Mouse (Mus musculus) thymus, postnatal 36 days (tissue): ENCODE data around the gene Rundc1.
A peak's percentile ranks its signal among the peaks of the same experiment; 100 is the strongest.
"Not testable (repeated sequence)": the region's sequence is repeated elsewhere in the genome, so short reads cannot be mapped to it uniquely, and the experiment has no call there.

Source experiments
- DNase-seq, 2 experiments: peaks; one replicate each; pipeline ENCODE4 v3.0.0; 2022; ENCODE audit warnings: mixed read lengths in 2 of 2

Rundc1 gene

DNA sequence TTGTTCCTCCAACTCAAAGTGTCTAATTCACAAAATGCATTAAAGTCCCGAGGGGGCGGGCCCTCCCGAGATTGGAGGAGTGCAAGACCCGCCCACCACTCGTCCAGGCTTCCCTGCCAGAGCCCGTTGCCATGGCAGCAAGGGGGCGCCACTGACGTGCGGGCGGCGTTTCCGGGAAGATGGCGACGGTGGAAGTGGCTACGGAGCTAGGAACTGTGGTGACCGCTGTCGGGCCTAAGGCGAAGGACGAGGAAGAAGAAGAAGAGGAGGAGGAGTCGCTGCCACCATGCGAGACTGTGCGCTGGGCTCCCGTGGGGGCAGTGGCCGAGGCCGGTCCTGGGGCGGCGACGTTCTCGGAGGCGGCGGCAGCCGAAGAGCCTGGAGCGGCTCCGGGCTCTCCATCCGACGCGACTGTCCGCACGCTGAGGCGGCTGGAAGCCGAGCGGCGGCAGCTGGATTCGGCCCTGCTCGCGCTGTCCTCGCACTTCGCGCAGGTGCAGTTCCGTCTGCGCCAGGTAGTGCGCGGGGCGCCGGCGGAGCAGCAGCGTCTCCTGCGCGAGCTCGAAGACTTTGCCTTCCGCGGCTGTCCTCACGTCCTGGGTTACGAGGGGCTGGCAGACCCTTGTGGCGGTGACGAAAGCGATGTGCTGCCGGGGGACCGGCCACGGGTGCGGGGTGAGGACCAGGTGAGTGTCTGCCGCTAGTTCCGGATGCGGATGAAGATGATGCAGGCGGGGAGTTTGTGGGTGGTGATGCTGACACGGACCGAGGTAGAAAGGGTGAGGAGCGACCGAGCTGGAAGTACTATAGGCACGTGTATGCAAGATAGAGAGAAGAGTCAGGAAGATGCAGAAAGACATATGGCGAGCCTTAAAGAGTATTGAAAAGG lies at the start of gene Rundc1, which contains the start of gene Ptges3l:
Rundc1 (plus strand) TSS at position 161 of the 889 bp plus-strand sequence.
Ptges3l (minus strand) TSS at position 409 of the 889 bp plus-strand sequence.
- DNase-seq = peak; percentile 98

DNA sequence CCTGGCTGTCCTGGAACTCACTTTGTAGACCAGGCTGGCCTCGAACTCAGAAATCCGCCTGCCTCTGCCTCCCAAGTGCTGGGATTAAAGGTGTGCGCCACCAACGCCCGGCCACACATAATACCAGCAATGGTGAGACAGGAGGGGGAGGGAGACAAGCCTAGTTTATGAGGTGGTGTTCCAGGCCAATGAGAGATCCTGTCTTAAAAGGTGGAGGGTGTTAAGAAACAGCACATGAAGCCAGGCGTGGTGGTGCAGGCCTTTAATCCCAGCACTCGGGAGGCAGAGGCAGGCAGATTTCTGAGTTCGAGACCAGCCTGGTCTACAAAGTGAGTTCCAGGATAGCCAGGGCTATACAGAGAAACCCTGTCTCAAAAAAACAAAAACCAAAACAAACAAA lies 46.7 kb upstream of the Rundc1 start:
- not testable (repeated sequence) for DNase-seq

DNA sequence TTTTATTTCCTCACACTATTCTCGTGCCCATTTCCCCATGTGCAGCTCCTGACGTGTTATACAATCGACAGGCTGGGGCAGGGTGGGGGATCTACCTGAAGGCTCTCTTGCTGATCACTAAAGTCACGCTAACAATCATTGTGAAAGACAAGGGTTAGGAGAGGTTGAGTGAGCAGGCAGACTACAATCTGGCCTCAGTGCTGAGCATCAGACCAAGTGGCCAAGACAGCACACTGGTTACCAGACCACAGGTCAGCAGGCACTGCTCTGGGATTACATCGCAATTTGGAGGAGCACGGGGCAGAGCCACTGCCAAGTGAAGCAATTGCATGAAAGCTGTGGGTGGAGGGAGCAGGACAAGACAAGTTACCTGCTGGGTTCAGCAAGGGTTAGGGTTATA lies 46.0 kb upstream of the Rundc1 start:
- no peak for DNase-seq

DNA sequence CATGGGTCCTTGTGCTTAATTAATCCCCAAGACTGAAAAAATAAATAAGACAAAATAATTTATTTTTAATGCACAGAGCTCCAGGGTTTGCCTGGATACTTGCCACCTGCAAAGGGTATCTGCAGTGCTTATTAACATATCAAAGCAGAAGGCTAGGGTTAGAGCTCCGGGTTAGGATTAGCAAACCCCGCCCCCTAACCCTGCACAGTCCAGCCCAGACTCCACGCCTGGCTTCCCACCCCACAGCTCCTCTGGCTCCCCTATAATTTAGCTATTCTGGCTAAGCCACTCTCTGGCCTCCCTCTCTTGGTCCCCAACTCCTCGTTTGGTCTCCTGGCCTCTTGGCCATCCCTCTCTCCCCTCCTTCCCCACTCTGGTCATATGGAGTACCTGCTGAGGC lies 43.1 kb upstream of the Rundc1 start:
- no peak for DNase-seq

DNA sequence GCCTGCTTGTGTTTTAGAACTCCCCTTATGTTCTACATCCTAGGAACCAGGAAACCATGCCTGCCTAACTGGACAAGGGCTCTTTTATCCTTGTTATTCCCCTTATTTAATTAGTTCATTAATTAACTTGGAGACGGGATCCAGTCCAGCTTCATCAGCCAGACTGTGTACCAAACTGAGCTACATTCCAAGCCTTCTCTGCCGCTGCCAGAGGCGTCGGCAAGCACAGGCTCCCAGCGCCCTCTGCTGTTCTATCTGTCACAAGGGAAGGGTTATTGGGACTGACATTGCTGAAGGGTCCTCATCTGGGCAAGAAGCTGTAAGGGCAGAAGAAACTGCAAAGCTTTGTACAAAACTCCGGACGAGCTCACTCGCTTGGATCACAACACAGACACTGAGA lies 29.8 kb upstream of the Rundc1 start:
- DNase-seq = peak; percentile 59 to 60

DNA sequence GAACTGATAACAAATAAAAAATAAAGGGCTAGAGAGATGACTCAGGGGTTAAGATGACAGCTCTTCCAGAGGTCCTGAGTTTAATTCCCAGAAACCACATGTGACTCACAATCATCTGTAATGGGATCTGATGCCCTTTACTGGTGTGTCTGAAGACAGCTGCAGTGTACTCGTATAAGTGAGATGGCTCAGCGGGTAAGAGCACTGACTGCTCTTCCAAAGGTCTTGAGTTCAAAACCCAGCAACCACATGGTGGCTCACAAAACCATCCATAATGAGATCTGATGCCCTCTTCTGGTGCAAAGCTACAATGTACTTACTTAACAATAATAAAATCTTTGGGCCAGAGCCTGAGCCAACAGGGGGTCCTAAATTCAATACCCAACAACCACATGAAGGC lies 9.6 kb upstream of the Rundc1 start:
- DNase-seq = no peak

DNA sequence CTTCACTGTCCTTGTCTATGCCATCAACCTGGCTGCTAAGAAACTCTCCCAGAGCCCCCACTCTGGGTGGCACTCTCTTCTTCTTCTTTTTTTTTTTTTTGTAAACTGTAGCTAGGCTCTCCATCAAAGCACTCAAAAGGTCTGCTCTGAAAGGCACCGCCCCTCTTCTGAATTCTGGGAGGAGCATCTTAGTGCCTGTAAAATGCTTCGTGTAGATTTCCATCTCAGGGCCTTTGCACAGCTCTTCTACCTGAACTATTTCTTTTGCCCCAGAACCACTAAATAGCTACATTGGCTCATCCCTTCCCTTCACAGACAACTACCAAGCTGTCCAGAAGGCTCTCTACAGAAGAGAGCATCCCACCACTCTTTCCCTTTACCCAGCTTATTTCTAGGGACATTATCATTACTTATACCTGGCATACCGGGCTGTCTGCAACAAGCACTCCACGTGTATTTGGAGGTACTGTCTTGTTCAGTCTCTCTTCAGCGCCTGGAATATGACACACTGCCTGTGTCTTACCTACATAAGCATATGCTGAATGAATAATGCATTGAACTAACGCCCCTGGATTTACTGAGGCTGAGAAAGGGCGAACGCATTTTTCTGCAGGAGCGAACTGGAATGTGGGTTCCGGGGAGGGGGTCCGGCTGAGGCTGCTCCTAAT lies 8.3 kb upstream of the Rundc1 start:
- no peak for DNase-seq

DNA sequence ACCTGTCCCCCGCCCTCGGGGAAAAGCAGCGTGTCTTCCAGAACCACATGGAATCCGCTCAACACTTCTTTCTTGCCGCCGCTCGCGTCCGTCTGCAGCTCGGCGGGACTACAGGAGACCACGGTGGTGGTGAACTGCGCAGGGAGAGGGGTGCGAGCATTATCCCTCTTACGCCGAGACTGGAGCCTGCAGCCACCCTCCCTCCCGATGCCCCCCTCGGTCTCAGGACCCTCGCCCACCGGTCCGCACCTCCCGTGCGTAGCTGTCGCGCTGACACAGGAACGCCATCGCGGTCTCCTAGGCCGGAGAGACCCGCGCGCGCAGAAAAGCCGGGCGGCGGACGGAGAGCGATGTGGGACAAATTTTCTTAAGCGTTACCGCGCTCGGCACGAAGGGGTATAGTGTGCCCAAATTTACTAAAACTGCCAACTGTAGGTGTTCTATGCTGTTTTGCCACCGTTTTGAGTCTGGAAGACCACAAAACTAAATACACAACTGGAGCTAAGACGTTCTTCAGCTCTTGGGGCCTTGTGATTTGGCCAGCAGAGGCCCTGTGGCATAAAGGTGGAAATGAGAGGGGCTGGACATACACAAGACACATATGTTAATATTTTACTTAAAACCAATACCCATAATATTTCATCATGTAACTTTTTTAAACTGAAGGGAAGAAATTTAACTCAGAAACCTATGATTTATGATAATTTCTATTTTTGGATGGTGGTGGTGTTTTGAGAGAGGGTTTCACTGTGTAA lies 7.6 kb upstream of the Rundc1 start, which contains the start of gene Aarsd1:
Aarsd1 (minus strand) TSS at position 515 of the 755 bp plus-strand sequence.
- peak; percentile 89 to 91 for DNase-seq

DNA sequence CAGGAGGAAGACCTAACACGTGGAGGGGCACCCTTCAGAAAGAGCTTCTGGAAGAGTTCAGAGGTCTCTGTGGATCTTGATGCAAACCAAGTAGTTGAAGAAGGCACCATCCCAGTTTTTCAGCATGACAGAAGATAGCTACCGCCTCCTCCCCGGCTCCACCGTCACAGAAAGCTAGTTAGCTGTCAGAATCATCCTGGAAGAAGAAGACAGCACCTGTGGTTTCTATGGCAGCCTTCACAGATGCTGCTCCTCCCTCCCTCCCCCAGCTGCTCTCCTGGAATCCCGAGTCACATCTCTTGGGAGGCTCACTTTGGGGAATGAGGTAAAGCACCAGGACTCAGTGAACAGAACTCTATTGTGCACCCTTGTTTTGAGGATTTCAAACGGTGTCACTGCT lies 5.9 kb upstream of the Rundc1 start:
- no peak for DNase-seq

DNA sequence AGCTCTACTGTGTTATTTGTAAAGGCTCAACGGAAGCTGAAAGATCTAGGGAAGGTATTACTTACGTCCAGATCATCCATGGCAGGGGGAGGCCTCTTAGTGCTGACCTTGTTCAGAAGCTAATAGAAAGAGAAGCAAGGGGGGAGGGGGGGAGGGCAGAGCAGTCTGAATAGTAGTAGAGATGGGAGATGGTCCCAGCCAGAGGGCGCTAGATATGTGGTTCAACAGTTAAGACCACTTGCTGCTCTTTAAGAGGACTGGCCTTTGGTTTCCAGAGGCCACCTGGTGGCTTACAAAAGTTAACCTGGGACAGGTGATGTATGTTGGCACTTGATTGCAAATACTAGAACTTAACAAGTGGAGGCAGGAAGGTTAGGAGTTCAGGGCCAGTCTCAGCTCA lies 5.3 kb upstream of the Rundc1 start:
- DNase-seq = no peak

DNA sequence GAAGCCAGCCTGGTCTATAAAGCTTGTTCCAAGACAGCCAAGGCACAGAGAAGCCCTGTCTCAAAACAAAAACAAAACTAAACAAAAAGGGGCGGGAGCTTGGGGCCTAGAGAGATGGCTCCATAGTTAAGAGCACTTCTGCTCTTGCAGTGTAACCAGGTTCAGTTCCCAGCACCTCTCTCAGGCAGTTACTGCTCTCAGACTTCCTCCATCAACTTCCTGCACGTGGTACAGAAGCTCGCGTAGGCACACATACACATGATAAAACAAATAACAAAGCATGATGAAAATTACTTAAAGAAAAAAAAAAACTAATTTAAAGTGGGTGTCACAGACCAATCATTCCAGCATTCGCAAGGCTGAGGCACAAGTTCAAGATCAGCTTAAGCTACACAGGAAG lies 4.7 kb upstream of the Rundc1 start:
- DNase-seq = no peak

DNA sequence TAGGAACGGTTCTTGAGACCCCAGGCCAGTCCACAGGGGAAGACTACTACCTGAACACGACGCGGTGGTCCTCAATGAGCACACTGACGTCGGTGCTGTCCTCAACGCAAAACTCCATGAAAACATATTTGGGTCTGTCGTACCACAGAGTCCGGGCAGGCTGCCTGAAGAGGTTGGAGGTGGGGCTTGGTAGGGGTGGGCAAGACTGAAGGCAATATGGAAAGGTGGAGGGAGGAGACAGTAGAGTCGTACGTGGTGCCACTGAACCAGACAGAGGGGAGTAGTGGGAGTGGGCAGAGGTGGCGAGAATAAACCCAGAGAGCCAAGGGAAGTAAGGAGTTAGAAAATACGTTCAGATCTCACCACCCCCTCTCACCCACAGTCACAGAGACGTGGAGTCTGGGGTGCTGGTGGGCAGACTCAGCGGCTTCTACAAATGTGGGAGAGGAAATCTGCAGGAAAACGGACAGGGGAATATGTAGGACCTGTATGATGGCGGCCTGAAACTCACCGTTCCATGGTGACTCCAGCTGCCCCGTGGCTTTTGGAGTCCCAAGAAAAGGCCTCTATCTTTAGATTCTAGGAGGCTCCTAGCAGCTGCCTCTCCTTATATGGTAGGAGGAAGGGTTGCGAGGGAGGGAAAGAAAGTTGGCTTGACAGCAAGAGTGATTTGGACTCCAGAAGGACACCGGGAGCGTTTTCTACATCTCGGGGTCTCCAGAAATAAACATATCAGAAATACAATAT lies 607 bp upstream of the Rundc1 start, which contains the start of gene Gm27029:
Gm27029 (minus strand) TSS at position 692 of the 747 bp plus-strand sequence.
- no peak for DNase-seq

DNA sequence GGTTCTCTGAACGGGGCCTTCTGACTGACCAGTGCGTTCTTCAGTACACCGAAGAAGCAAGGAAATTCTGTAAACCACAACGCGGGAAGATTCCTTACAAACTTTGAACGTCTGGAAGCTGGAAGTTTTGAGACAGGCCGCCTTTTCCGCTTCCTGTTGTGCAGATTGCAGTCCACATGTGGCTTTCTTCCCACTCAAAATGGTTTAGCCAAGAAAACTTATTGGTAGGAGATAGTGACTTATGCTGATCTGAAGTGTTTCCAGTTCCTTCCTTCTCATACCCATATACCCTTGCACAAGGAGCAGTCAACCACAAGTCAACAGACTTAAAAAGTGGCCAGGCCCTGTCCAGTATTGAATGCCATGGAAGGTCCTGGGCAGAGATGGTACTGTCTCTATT lies 1.3 kb downstream of the Rundc1 start:
- no peak for DNase-seq

DNA sequence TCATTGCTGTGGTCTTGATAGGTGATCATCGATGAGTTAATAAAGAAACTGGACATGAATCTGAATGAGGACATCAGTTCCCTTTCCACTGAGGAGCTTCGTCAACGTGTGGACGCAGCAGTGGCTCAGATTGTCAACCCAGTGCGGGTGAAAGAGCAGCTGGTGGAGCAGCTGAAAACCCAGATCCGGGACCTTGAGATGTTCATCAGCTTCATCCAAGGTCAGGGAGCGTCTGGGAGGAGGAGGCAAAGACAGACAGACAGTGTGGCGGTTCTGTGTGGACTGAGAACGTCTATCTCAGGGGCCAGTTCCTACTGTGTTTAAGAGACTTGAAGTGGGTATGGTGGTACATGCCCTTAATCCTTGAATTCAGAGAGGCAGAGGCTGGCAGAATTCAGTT lies 6.4 kb downstream of the Rundc1 start:
- DNase-seq = no peak

DNA sequence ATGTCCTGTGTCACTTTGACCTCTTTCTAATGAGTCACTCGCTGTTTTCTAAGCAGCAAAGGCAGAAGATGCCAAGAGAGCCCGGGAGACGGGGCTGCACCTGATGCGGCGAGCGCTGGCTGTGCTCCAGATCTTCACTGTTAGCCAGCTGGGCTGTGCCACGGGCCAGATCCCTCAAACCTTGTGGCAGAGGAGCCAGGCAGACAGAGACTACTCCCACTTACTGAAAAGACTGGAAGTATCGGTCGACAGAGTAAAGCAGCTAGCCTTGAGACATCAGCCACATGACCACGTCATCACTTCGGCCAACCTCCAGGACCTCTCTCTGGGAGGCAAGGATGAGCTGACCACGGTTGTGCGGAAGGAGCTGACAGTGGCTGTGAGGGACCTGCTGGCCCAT lies 8.5 kb downstream of the Rundc1 start:
- DNase-seq = no peak

DNA sequence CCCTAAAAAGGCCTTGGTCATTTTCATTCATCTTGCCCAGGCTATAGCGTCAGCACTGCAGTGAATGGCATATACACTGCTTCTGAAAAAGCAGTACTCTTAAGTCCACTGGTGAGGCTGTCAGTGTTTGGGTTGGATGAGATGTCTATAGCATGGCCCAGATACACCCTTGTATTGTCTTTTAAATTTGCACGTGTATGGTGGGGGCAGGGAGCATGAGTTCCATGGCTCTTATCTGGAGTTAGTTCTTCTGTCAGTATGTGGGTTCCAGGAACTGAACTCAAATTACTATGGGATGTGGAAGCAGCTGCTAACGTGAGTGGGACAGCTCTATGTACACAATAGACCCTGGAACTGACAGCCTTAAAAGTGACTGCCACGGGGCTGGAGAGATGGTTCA lies 10.9 kb downstream of the Rundc1 start:
- no peak for DNase-seq

DNA sequence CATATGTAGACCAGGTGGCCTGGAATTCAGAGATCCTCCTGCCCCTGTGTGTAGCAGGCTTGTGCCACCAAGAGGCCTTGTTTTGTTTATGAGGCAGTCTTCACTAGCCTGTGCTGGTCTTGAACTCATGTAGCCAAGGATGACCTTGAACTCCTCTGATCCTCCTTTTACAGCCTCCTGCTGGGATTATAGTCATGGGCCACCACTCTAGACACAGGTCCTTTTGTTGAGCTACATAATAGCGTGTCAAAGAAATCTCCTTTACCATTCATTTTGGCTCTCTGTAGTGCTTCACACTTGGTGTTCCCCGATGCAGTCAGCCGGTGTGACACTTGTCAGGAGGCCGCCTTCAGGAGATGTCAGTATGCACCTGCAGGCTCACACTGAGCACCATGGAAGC lies 12.0 kb downstream of the Rundc1 start:
- no peak for DNase-seq

DNA sequence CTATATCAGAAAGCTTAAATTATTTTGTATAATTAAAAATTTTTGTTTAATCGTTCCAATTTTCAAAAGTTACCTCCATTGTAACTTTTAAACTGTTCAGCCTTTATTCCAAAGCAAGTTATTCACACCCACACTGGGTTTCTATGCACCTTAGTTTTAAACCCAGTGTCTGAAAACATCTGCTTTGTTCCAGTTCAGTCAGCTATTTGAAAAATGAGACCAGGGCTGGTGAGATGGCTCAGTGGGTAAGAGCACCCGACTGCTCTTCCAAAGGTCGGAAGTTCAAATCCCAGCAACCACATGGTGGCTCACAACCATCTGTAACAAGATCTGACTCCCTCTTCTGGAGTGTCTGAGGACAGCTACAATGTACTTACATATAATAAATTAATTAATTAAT lies 13.1 kb downstream of the Rundc1 start:
- DNase-seq = not testable (repeated sequence)

DNA sequence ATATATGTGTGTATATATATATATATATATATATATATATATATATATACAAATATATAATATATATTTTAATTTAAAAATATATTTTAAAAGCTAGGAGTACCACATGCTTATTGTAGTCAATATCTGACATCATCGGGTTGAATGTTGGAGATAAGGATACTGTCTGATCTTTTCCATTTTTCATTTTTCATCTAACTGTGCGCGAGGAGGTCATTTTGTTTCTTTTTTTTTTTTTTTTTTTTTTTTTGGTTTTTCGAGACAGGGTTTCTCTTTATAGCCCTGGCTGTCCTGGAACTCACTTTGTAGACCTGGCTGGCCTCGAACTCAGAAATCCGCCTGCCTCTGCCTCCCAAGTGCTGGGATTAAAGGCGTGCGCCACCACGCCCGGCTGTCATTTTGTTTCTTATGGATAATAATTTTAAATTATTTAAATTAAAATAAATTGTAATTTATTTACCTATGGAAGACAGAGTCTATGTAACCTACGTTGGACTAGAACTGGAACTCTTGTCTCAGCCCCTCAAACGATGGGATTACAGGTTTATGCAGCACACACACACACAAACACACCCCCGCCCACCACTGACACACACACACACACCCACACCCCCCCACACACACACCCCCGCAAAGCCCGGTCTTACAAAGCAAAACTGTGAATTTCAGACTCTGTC lies 16.7 kb downstream of the Rundc1 start:
- not testable (repeated sequence) for DNase-seq

DNA sequence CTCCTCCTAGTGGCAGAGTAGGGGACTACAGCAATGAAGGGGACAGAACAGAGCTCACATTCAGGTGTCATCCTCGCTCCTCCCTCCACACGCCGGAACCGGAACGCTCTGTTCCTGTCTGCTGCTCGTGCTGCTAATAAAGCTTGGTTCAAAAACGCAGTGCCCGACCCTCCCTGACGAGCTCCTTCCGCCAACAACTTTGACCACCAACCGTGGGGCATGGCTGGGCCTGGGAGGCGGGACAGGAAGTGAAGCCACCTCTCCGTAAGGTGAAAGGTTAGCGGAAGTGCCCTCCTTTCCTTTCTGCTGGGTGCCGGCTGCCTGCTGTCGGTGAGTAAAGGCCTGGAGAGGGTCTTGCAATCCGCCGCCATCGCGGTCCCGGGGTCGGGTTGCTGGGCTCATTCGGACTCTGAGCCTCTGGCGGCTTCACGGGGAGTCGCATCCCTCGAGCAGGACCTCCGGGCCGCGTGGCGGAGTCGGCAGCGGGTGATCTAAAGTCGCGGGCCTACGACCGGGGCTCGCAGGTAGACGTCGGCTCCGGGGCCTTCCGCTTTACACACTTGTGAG lies 17.3 kb downstream of the Rundc1 start, which contains the start of gene Rpl27:
Rpl27 (plus strand) TSS at position 172 of the 567 bp plus-strand sequence.
- peak; percentile 92 to 98 for DNase-seq

DNA sequence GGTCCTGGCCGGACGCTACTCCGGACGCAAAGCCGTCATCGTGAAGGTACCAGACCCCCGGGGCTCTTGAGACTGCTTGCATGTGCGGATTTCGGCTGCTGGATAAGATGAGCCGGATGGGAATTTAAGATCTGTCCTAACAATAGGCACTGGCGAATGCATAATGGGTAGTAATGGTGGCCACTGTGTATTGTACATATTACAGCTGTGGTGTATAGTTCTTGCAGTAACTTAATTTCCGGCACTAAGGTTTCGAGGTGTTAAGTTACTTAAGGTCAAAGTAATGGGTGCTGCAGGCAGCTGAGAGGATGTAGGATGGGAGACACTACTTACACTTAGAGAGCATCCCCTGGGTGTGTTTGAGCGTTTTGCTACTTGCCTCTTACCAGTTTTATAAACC lies 17.9 kb downstream of the Rundc1 start:
- no peak for DNase-seq
